Mouse (Mus musculus) urinary bladder, adult 2 months (tissue): ENCODE results near the gene Cdk2ap1. TPM values are rescaled to one million over a fixed set of nuclear protein-coding genes. Genes with fewer than 3 reads are reported as not detected.
A peak's percentile ranks its signal among the peaks of the same experiment; 100 is the strongest.
"Not testable (repeated sequence)": the region's sequence is repeated elsewhere in the genome, so short reads cannot be mapped to it uniquely, and the experiment has no call there.

Experiments
- DNase-seq: peaks from one replicate; pipeline ENCODE4 v3.0.0; 2022; ENCODE audit warnings: low spot score
- polyA plus RNA-seq: library from polyadenylated mRNA; depleted of rRNA; stranded (reverse); fragments of >200 nt; gene quantifications from 2 replicates; pipeline ENCODE4 v1.2.3, GENCODE M21; 2012

Cdk2ap1 gene
- polyA plus RNA-seq, 1 experiment = 119 TPM

DNA sequence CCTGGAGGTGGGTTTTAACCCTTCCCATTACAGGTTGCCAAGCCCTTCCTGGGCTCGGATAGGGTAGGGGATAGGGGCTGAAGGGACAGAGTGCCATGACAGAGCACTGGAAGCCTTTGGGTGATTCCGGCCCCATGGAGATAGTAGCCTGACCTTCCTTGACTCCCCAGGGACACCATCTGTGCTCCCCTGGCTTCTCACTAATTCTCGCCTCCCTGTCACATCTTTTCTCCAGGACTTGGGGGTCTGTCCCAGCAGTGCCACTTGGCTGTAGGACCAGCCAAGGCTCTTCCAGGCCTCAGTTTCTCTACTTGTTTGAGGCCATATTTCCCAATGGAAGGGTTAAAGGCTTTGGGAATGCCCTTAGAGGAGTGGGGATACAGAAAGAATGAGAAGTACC, 11.3 kb downstream of the Cdk2ap1 start:
- DNase-seq = no peak

DNA sequence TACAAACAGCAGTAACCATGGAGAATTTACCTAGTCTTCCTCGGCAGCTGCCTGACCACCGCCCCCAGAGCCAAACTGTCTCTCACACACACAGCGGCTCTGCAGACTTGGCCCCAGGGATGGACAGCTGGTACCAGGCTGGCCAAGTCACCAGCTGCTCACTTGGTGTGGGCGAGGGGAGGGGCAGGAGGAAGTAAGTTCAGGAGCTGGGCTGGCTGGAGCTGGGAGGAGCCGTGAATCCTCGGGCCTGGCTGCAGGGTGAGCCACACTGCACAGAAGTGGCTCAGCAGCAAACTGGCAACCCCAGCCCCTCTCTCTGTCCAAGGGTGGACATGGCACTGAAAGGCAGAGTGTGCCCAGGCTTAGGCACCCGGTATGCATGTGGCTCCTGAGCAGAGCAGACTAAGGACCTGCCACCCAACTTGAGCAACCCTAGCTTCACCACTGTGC, 11.7 kb downstream of the Cdk2ap1 start:
- peak; percentile 40 for DNase-seq

GRCm38 (mm10) chr5:124350350-124350749, 12.5 kb downstream of the Cdk2ap1 start:
- no peak for DNase-seq

- no peak for DNase-seq
Observed at GRCm38 (mm10) chr5:124349196-124349595, 13.7 kb downstream of the Cdk2ap1 start.

DNA sequence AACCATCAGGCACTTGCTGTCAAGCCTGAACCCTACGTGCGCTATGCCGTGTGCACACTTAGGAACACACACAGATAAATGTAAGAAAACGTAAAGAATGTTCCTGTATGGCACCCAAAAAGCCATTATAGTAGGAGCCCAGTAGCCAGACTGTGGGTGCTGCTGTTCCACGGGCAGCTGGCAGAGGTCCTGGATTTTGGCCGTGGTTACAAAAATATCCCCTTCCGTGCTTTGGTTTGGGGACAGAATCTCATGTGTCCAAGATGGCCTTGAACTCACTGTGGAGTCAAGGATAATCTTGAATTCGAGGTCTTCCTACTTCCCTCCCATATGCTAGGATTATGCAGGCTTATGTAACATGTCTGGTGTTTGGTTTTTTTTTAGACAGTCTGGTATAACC, 20.0 kb downstream of the Cdk2ap1 start:
- no peak for DNase-seq

DNA sequence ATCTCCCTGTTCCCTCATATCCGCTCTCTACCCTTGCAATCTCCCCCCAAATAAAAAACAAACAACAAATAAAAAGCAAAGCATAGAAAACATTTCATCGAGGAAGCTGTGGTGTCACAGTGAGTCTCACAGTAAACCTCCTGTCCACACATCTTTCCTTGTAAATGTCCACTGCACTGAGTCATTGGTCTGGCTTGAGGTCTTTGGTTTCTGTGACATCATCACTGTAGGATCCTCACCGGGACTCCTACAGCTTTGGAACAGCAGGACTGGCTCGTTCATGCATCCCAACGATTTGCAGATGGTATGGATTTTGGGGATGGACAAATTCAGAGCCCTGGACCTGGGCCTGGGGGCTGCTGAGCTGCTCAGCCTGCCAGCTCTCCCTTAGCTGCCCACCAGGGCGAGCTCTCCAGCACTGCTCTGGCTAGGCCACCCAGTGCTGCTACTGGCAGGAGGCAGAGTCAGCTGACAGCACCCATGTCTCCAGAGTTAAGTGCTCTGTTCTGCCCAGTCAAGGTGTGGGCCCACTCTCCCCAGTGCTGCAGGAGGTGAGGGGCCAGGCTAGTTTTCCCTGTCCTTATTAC, 21.0 kb downstream of the Cdk2ap1 start:
- DNase-seq = not testable (repeated sequence)

DNA sequence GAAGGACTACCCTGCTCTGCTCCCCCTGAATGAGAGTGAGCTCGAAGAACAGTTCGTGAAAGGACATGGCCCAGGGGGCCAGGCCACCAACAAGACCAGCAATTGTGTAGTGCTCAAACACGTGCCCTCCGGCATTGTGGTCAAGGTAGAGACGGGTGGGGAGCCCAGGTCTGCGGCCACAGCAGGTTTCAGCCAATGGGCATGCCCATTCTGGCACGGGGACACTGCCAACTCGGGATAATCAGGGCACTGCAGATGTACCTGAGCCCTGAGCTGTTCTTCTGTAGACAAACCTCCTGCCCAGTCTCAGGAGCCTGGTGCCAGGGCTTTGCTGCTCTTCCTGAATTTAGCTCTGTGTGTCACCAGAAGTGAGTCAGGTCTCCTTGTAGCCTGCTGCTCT, 24.1 kb downstream of the Cdk2ap1 start:
- no peak for DNase-seq

DNA sequence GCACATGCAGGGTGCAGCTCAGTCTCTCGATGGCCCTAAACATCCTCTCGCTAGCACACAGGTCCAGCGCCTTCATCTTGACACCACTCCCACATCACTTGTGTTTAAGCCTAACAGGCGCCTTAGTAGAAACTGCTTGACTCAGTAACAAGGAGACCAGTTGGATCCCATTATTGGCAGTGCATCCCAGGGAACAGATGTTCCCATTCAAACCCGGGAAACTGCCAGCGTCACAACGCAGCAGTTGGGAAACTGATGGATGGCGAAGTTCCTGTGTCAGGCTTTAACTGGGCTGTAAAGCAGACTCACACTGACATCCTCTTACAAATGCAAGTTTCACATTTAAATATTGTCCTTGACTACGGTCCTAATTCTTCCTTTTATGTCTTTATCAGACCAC, 25.0 kb downstream of the Cdk2ap1 start:
- no peak for DNase-seq

DNA sequence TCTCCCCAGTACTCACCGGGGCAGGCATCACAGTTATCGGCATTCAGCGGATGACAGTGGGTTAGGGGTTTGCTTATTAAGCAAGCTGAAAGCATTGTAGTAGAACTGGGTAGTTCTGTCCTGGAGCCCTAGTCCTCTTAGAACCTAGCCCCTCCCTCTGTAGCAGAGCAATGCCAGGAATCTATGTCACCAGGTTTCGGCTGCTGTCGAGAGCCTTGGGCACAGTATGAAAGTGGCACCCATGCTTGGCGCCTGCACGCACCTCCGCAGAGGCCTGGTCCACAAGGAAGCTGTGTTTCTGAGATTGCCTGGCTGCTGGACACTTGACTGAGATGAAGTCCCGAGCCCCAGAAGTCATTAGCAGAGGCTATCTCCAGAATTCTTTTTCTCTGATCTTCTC, 25.8 kb downstream of the Cdk2ap1 start:
- no peak for DNase-seq

DNA sequence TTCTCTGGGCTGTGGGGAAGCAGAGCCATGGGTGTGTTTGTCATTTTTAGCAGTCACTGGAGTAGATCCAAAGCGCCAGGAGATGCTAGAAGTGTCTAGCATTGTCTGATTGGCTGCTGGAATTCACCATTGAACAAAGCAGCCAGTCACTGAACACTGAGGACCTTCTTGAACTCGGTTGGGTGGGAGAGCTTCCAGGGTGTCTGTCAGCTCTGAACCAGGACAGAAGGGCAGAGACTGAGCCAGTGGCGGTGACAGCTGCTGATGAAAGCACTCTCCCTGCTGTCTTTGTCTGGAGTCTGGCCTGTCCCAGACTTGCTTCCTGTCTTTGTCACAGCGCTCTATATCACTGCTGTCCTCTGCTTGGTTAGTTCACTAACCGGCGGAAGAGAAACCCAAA, 28.5 kb downstream of the Cdk2ap1 start:
- DNase-seq = no peak

GRCm38 (mm10) chr5:124330086-124330485, 32.8 kb downstream of the Cdk2ap1 start:
- DNase-seq = no peak

GRCm38 (mm10) chr5:124327510-124328364, 35.1 kb downstream of the Cdk2ap1 start, which contains the start of the genes Mphosph9 and 2810006K23Rik:
Gene Mphosph9, minus strand, starts transcription at chr5:124327972.
Gene 2810006K23Rik, plus strand, starts transcription at chr5:124328089.
- DNase-seq = peak; percentile 99

- DNase-seq = no peak
Observed at GRCm38 (mm10) chr5:124326829-124327228, 36.1 kb downstream of the Cdk2ap1 start.

- DNase-seq = no peak
Observed at GRCm38 (mm10) chr5:124317648-124318047, 45.2 kb downstream of the Cdk2ap1 start.

- no peak for DNase-seq
Observed at GRCm38 (mm10) chr5:124315941-124316340, 46.9 kb downstream of the Cdk2ap1 start.

- DNase-seq = no peak
Observed at GRCm38 (mm10) chr5:124315498-124315897, 47.4 kb downstream of the Cdk2ap1 start.

GRCm38 (mm10) chr5:124310091-124310490, 52.8 kb downstream of the Cdk2ap1 start:
- DNase-seq = no peak

GRCm38 (mm10) chr5:124309155-124309554, 53.7 kb downstream of the Cdk2ap1 start:
- no peak for DNase-seq

DNA sequence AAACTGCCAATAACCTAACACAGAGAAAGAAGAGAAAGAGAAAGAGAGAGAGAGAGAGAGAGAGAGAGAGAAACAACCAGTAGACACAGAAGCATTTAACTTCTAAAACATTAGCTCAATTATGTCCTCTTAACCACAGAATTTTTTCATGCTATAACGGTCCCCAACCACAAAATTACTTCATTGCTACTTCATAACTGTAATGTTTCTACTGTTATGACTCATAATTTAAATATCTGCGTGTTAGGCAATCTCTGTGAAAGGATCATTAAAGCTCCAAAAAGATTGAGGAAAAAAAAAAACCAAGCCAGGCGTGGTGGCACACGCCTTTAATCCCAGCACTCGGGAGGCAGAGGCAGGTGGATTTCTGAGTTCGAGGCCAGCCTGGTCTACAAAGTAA, 60.0 kb downstream of the Cdk2ap1 start:
- DNase-seq = not testable (repeated sequence)

DNA sequence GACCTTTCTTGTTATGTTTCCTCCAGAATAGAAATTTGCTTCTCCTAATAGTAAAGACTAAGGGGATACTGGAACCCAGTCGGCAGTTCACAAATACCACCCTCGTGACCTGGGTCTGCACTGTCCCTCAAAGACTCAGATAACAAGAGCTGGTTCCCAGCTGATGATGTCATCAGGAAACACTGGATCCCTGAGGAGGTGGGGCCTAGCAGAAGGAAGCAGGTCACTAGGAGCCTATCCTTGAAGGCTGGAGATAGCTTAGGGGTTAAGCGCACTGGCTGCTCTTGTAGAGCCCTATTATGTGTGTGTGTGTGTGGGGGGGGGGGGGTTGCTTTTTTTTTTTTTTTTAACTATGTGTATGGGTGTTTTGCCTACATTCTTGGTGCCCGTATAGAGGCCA, 62.8 kb downstream of the Cdk2ap1 start:
- DNase-seq = no peak

DNA sequence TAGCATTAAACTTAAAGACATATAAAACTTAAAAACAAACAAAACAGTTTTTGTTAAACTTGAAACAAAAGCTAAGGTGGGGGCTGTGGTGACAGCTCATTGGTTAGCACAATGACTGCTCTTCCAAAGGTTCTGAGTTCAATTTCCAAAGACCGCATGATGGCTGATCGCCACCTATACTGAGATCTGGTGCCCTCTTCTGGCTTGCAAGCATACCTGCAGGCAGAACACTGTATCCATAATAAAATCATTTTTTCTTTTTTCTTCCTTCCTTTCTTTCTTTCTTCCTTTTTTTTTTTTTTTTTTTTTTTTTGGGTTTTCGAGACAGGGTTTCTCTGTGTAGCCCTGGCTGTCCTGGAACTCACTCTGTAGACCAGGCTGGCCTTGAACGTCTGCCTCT, 63.6 kb downstream of the Cdk2ap1 start:
- DNase-seq = not testable (repeated sequence)

DNA sequence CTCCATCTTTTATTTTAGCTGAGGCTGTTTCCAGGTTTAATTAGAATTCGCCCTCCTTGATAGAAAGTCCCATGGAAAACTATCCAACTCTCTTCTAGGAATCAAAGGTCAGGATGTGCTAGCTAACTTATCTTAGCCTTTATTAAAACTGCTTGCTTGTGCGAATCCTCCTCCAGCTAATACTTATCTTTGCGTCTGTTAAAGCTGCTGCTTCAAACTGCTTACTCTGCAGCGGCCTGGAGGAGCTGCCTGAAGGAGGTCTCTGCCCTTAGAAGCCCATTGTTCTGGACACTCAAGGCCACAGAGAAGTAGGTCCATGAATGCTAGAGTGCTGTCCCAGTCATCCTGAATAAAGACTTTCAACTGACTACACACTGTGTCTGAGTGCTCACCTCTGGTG, 66.4 kb downstream of the Cdk2ap1 start:
- DNase-seq = no peak
